Mouse (Mus musculus) small intestine, adult 10 weeks (tissue): ENCODE data around the gene Thoc2. TPM values are rescaled to one million over a fixed set of nuclear protein-coding genes. Genes with fewer than 3 reads are reported as not detected.

Experiments
- polyA plus RNA-seq: library from polyadenylated mRNA; stranded (reverse); fragments of 350-450 nt; fragmentation: Illumina TruSeq; extraction: RNeasy Lipid Tissue Mini Kit (QIAGEN cat#74804); gene quantifications from one replicate; pipeline ENCODE4 v1.2.3, GENCODE M21; 2014; ENCODE audit warnings: low replicate concordance

Gene Thoc2
- polyA plus RNA-seq = 144 TPM

DNA sequence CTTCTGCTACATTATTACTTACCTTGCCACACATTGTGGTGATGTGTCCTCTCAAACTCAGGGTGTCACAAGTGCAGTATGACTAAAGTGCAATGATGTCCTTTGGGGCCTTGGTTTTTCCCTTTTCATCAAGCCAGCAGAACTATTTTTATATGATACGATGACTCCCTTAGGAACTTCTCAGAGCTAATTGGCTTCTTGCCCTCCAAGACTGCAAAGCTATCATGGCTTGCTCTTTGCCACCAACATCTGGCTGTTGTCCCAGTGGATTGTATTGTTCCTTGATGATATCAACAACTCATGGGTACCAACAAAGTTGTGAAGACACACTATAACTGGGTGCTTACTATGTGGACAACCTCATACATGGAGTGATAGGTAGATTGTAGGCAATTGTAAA lies at the start of gene Thoc2:
Gene Thoc2, minus strand, starts transcription at position 101 of the 400 bp plus-strand sequence.

Other genes with a start within 250 kb of the Thoc2 start
- gene Xiap, start 139.0 kb upstream of the Thoc2 start, polyA plus RNA-seq = 196 TPM
- 197 TPM for gene Stag2, start 228.6 kb upstream of the Thoc2 start, polyA plus RNA-seq